Mouse (Mus musculus) testis, postnatal 14 days (tissue): Measurements from ENCODE around the gene Ocrl.
A peak's percentile ranks its signal among the peaks of the same experiment; 100 is the strongest.

ENCODE experiments used
- DNase-seq: peaks from one replicate; pipeline ENCODE4 v3.0.0; 2021; ENCODE audit warnings: low spot score

The Ocrl gene

GRCm38 (mm10) chrX:47912306-47912792 lies at the start of gene Ocrl:
TSS of gene Ocrl (plus strand) at chrX:47912387.
- DNase-seq: peak; percentile 71

- no peak for DNase-seq
Observed at GRCm38 (mm10) chrX:47880052-47880451, 32.1 kb upstream of the Ocrl start.

- DNase-seq: no peak
Observed at GRCm38 (mm10) chrX:47882813-47883212, 29.4 kb upstream of the Ocrl start.

GRCm38 (mm10) chrX:47887401-47887800 lies 24.8 kb upstream of the Ocrl start:
- DNase-seq: no peak

DNA sequence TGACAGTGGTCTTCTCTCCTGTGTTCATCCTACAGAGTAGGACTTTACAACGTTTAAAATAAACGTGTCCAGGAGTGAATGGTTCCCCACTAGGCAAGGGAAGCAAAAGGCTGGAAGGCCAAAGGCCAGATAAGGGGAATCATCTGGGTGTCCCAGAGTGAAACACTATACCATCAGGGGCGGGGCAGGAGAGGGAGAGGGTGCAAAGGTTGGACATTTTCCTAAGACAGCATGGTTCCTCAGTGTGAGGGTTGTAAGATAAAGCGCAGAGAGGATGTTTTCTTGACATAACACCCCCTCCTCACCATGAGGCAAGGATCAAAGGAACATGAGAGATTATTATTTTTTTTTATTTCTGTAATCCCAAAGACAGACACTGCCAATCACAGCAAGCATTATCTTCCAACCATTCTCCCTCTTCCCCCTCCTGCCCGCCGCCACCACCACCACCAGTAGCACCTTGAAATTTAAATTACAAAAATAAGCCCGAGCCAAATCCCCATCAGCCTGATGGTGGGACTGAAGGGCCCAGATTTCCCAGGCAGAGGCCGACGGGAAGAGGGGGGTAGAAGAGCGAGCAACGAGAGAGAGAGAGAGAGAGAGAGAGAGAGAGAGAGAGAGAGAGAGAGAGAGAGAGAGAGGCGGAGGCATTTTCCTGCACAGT lies 20.8 kb upstream of the Ocrl start:
- DNase-seq: no peak

- peak; percentile 9 for DNase-seq
Observed at GRCm38 (mm10) chrX:47891907-47892430, 20.2 kb upstream of the Ocrl start.

DNA sequence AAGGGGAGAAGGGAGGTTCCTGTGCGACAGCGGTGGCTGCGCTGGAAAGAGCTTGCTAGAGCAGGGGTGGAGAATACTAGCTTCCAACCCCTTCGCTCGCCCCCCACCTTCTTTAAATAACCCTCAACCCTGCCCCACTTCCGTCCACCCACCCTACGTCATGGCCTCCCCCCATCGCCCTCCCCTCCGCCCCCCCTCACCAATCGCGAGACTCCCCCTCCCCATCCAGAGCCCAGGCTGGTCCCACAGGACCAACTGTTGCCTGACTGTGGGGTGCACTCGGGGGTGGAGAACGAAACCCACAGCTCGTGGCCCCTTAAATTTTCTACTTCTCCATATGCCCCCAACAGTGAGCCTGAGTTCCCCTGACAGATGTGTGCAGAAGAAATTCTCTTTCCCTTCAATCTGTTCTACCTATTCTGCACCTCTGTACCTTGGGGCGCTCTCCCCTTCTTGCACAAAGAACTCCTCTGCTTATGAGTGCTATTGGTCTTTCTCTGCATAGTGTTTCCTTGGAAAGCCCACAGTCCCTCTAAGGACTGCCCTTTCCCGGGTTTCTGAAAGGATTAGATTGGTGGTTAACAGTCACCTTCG lies 19.7 kb upstream of the Ocrl start, which contains the start of gene Smarca1:
Gene Smarca1 (minus strand): TSS at position 544 of the 594 bp plus-strand sequence.
- no peak for DNase-seq

DNA sequence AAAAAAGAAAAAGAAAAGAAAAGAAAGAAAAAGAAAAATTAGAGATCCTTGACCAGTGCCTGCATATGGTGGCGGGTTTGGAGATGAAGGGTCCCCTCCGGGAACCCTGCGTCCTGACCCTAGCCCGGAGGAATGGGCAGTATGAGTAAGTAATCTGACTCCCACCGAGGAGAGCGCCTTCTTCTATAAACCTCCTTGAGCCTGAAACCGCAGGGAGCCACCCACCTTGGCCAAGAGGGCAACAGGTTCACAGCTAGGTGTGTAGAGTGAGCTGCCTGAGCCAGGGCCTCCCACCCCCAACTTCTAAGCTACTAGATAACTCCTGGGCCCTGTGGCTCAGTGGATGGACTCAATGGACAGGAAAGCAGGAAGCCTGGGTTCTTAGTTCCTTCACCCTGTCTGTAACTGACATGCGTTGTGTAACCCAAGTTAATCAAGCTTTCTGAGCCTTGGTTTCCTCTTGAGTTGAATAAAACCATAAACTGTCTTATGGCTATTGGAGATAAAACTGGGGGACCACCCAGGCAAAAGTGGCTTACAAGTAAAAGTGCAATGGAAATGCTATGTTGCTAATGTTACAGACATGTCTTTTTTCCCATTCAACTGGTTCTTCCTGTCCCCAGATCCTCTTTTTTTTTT lies 836 bp downstream of the Ocrl start:
- DNase-seq: no peak

GRCm38 (mm10) chrX:47913543-47913938 lies 1.4 kb downstream of the Ocrl start:
- no peak for DNase-seq

- DNase-seq: peak; percentile 41
Observed at GRCm38 (mm10) chrX:47916831-47917230, 4.6 kb downstream of the Ocrl start.

GRCm38 (mm10) chrX:47920541-47920940 lies 8.4 kb downstream of the Ocrl start:
- DNase-seq: no peak

DNA sequence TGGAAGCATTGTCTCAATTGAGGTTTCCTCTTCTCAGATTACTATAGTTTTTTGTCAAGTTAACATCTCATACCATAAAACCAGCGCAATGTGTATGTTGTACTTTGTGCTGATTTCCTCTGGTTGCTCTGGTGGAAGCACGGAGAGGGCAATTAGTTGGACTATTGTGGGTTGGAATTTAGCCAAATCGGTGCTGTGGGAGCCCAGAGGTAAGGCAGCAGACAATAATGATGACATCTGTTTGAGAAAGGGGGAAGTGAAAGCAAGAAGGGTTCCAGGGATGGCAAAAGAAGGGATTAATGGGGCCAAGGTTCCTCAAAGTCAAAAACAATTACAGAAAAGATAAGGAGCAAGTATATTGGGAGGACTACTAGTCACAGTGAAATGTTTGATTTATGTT lies 15.8 kb downstream of the Ocrl start:
- no peak for DNase-seq

GRCm38 (mm10) chrX:47930449-47930848 lies 18.3 kb downstream of the Ocrl start:
- no peak for DNase-seq

DNA sequence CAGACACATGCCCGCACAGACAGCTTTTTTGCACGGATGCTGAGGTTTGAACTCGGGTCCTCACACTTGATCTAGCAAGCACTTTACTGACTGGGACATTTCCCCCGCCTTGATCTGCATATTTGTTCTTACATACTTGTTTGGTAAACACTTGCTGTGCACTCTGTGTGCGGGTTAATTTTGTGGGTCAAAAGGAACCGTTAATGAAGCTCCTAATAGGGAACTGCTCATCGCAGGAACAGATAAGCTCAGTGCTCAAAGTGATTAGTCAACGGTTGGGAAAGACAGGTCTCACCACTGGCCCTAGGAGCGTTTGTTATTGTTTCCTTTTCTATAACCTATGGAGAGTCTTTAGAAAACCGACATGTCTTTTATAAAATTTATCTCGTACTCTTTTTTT lies 22.2 kb downstream of the Ocrl start:
- no peak for DNase-seq

DNA sequence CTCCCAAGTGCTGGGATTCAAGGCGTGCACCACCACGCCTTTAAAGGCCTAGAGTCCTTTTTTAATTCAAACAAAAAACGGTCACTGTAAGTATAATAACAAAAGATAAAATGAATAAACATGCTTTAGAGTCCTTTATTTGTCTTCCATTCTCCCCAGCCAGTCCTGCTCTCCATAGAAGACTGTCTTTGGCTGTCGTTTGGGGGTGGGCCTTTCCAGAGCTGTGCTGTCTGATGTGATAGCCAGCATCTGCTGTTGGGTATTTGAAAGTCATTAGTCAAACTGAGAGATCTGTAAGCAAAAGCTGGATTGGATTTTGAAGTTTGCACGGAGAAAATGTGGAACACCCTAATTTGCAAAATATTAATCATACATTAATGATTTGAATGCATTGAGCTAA lies 24.7 kb downstream of the Ocrl start:
- DNase-seq: no peak

GRCm38 (mm10) chrX:47937740-47938139 lies 25.6 kb downstream of the Ocrl start:
- DNase-seq: no peak

- no peak for DNase-seq
Observed at GRCm38 (mm10) chrX:47949729-47950128, 37.5 kb downstream of the Ocrl start.

DNA sequence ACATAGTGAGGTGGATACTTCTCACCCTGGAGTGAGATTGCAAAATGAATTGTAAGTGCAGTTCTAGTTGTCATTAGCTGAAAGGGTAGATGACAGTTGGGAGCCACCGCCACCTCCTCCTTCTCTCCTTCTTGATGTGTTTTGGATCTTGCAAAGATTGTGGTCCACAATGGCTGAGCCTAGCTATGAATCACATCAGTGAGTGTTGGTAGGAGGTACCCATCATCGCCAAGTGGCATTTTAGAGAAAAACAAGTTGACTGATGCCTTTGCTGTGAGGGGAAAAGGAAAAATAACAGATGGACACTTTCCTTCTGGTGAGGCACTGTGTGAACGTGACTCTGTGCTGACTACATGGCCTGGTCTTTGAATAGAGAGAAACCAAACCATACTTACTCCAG lies 50.4 kb downstream of the Ocrl start:
- DNase-seq: no peak

- no peak for DNase-seq
Observed at GRCm38 (mm10) chrX:47970371-47970770, 58.2 kb downstream of the Ocrl start.

DNA sequence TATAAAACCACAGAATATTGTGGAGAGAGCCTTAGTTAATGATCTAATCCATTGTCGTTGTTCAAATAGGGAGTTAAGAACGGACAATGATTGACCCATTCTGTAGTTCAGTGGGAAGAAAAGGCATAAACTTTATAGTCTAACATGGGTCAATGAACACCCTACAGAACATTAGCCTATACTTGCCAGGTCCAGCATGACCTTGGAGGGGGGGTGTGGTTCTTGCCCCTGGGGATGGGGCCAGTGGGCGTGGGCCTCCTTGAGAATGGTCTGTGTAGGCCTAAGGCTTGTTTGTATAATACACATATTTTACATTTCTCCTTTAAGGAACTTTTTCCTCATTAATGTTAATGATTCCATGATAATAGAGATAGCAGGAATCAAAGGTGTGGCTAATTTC lies 58.7 kb downstream of the Ocrl start:
- no peak for DNase-seq

DNA sequence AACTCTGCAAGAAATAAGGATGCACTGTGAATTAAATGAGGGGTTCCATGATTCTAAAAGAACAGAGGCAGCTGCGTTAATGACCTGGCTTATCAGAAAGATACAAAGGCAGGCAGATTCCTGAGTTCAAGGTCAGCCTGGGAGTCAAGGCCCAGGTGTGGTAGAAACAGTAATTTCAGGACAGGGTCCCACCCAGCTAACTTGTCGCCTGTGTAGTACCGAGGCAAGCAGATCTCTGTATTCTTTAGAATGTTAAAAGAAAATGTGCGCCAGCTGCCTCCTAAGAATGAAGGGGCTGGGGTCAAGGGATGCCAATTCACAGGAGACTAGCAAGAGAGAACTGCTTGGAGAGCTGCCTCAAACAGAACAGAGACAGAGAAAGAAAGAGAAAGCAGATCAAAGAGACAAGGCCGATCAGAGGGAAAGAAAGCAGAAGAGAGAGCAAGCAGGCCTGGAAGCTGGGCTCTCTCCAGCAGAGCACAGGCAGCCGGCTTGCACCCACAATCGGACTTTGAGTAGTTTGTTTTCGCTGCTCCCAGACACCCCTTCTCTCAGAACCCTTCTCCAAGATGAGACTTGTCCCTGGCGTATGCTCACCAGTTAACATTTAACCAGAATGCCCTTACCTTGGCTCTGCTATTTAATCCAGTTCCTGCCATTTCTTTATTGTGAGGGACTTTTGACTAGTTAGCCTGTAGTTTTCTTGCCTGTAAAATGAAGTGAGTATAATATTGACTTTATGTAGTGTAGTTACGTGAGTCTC lies 59.4 kb downstream of the Ocrl start:
- no peak for DNase-seq

- no peak for DNase-seq
Observed at GRCm38 (mm10) chrX:47976551-47976950, 64.4 kb downstream of the Ocrl start.
